Mouse (Mus musculus): ENCODE measurements around the gene Keap1. TPM values are rescaled to one million over a fixed set of nuclear protein-coding genes. Genes with fewer than 3 reads are reported as not detected.
"Not testable (repeated sequence)": the region's sequence is repeated elsewhere in the genome, so short reads cannot be mapped to it uniquely, and the experiment has no call there.

The Keap1 gene
- total RNA-seq, 4 experiments from 2014 or later, result 50.7 to 62.6 (median 57.4) TPM

DNA sequence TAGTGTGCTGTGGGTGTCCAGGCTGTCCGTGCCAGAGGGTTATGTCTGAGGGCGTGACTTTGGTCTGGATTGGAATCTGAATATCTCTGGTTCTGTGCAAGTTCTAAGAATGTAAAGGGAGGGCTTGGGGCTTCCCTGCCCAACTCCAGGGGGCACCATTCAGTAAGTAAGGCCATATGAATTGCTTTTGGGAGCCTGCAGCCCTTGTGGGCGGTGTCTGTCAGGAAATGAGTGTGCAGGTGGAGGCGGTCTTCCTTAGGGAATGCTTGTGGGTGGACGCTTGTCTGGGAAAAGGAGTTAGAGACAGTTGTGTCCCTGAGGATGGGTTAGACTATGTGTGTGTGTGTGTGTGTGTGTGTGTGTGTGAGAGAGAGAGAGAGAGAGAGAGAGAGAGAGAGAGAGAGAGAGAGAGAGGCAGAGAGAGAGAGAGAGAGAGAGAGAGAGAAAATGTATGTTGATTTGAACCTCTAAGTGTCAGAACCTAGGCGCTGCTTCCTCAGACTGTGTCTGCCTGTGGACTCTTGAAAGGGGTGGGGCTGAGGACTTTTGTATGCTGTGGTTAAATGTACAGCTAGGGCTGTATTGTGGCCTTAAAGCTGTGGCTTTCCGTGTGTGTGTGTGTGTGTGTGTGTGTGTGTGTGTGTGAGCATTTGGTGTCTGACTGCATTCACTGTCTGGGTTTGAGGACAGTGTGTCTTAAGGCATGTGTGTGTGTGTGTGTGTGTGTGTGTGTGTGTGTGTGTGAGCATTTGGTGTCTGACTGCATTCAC, 43.2 kb downstream of the Keap1 start:
- DNase-seq, result not testable (repeated sequence)

DNA sequence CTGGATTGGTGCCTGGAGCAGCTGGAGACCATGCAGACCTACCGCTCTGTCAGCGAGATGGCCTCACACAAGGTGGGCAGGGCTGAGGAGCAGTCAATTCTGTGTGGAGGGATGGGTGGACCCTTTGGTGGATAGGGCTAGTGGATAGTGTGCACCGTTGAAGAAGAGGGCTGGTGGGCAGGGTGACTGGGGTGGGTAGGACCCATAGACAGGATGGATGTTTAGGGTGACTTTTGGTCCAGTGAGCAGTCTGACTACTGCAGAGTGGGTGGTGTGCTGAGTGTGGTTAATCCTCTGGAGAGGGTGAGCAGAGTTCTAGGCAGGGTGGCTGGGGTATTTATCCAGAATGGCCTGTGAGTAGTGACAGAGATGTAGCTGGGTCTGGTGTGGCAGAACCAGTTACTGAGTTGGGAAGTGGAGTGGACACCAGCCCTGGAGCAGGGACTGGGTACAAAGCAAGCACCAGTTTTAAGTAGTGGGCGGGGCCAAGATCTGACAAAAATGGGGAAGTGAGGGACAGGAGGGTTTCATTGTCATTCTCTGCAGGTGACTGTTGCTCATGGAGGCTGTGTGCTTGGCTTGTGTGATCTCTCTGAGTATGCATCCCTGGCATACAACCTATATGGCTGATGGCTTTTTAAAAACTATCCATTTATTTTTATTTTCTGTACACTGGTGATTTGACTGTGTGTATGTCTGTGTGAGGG, 44.2 kb downstream of the Keap1 start:
- DNase-seq, result no peak

DNA sequence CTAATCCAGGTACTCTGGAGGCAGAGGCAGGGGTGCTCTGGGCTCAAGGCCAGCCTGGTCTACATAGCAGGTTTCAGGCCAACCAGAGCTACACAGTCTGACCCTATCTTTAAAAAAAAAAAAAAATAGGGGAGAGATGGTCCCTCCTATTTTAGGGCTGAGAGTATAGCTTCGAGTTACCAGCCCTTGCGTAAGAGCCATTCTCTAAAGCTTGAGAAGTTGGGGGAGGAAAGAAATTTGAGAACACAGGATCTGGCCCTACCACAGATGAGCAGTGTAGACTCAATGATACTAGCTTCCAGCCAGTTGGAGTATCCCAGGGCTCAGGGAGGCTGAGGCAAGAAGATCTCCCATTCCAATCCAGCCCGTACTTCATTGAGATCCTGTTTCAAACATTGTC, 45.4 kb downstream of the Keap1 start:
- DNase-seq, result no peak

DNA sequence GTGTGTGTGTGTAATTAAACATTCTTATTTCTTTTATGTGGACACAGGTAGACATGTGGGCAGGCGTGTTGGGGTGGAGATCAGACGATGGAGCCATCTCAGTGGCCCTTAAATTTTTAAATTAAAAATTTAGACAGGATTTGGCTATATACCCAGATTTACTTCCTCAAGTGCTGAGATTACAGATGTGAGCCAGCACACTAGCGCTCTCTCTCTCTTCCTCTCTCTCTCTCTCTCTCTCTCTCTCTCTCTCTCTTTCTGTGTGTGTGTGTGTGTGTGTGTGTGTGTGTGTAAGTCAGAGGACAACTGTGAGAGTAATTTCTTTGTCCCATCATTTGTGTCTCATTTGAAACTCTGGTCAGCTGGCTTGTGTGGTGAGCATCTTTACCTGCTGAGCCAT, 48.5 kb downstream of the Keap1 start:
- DNase-seq, result no peak

DNA sequence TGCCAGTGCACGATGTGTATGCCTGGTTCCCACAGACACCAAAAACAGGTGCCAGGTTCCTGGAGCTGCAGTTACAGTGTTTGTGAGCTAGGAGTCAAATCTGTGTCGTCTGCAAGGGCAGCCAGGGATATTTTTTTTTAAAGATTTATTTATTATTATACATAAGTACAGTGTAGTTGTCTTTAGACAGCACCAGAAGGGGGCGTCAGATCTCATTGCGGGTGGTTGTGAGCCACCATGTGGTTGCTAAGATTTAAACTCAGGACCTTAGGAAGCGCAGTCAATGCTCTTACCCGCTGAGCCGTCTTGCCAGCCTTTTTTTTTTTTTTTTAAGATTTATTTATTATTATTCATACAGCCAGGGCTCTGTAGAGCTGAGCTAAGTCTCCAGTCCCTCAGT, 49.3 kb downstream of the Keap1 start:
- DNase-seq, result no peak

DNA sequence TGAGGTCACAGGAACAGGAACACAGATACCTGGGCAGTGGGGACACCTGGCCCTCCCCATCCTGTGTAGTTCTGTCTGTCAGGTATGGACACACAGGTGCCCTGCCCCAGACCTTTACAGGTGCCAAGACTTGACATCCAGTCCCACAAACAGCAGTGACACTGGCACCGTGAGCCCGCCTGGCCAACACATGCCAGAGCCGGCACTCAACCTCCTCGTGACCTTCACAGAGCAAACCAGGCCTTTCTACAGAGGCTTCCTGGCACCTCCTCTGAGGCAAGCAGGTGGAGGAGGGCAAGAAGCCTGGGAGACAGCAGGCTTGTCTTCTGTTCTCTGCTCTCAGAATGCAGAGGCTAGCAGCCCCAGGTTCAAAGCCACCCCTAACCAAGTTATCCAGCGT, 53.7 kb downstream of the Keap1 start:
- no peak for DNase-seq

DNA sequence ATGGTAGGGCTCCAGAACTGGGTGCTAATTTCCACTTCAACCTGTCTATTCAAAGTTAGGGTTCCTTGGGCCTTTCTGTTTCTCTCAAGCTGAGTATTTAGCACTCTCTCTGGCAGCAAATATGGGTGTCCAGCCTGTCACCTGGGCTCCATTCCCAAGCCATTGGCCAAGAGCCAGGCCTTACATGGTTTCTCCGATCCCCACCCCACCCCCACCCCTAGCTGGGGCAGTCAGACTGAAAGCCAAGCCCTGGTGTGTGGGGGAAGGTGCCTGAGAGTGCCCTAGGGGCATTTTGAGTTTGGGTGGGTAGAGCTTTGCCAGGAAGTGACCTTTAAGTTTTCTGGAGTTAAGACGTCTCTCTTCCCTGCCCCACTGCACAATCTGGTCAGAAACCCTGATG, 54.4 kb downstream of the Keap1 start:
- DNase-seq, result no peak

DNA sequence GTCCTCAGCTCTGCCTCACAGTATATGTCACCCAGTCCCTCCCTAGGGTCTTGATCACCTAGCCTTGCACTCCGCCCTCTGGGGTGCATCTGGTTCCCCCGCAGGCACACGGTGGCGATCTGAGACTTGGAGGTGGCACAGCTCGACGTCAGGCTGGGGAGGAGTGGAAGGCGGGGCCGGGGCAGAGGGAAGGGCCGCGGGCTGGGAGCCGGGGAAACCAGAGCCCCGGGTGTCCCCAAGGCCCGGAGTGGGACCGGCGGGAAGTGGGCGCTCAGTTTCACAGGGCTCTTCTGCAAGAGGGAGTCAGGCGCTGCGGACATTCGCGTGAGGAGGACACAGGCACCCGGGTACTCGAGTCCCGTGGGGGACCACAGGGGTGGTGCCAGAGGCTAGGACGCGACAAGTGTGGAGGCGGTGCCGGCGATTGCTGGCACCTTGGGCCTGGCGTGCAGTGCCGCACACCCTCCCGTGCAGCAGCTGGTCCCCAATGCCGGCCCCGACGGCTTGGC, 55.2 kb downstream of the Keap1 start:
- DNase-seq, result no peak

DNA sequence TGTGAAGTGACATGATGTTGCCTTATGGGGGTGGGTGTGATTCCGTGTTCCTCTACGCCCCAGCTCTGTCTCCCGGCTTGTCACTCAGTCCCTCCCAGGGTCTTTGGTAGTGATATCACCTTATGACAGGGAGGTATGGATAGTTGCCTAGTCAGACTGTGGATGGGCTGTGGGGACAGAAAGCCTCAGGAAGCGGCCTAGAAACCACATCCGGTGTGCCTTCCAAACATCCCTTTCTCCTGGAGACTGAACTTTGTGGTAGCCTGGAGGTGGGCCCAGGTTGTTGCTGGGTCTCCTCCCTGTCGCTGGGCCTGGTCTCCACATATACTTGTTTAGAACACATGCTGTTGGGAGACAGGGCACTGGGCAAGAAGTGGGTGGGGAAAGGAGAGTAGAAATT, 55.7 kb downstream of the Keap1 start:
- DNase-seq, result no peak

DNA sequence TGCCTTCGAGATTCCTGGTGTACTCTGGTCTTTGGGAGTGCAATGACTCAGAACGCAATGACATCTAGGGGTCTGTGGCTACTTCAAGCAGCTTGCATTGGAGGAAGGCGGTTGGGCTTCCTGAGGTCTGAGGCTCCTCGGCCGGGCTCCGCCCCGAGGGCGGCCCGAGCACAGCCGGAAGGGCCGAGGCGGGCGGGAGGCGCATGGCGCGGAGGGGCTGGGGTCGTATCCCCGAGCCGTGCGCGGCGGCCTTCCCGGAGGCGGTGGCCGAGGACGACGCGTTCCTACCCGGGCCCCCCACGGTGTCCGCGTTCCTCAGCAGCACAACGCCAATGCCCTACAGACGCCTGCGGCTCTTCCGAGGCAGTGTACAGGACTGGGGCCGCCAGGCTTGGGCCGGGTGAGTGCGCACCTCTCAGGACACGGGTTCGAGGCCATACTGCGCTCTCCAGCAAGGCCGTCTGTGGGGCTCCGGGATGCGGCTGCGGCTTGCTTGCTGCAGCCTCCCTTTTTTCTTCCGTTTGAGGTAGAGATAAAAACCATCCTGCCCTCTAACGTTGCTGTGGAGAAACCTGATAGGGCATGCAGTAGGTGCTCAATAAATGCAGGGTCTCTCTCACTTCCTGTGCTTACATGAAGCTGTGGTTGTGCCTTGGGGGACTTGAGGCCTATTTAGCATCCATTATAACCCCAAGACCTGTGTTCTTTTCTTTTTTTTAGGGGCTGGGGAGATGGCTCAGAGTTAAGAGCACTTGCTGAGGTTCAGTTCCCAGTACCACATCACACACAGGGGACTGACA, 57.5 kb downstream of the Keap1 start:
- no peak for DNase-seq

DNA sequence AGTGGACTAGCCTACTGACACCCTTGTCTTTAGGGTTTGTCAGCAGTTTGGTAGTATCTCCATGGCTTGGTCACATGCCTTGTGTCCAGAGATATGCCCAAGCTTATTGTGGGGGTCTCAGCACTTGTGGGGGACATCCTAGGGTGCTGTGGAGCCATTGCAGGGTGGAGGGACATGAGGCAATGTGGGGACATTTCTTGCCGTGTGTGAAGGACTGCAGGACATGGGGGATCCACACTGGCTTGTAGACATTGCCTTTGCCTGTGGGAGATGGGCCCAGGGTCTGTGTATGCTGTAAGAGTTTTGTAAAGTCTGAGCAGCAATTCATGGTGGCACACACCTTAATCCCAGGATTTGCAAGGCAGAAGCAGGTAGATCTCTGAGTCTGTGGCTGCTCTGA, 58.3 kb downstream of the Keap1 start:
- no peak for DNase-seq

DNA sequence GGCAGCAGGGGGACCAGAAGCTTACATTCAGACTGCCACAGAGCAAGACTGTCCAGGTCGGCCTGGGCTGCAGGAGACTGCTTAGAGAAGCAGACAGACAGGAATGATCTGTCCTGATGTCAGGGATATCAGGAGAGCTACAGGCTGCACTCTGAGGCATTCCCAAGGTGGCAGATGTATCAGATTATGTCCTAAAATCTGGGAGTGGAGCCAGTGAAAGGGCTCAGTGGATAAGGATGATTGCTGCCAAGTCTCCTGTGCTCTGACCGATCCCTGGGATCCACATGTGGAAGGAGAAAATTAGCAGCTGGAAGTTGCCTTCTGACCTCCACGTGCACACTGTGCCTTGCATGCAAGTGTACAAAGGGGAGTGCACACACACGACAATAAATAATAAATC, 58.8 kb downstream of the Keap1 start:
- no peak for DNase-seq

Other genes starting within 250 kb of the Keap1 start
- gene Mrpl4, start 236.6 kb downstream of the Keap1 start, total RNA-seq (2022), result 100 to 1,000 TPM; 124 to 131 (median 129) TPM
- gene Icam1, start 223.4 kb downstream of the Keap1 start, total RNA-seq (2022), result 10 to 100 TPM; 14.9 to 33.1 (median 22.2) TPM
- gene Icam4, start 210.0 kb downstream of the Keap1 start, total RNA-seq (2022), result 1 to 10 TPM; 1.6 to 7.8 (median 5.4) TPM
- gene Icam5, start 207.3 kb downstream of the Keap1 start, total RNA-seq (2022), result under 1 TPM; 0.23 to 0.94 (median 0.50) TPM
- gene Zglp1, start 172.3 kb downstream of the Keap1 start, total RNA-seq (2022), result under 1 TPM in 1 of 4 experiments, not detected in 3; 0.70 TPM
- under 1 TPM; 0.24 to 0.68 (median 0.42) TPM for gene Gm49373, start 166.3 kb downstream of the Keap1 start, total RNA-seq (2022)
- 10 to 100 TPM; 40.3 to 55.0 (median 45.6) TPM for gene Fdx1l, start 165.7 kb downstream of the Keap1 start, total RNA-seq (2022)
- gene Gm38431, start 147.4 kb downstream of the Keap1 start, total RNA-seq (2022), result 1 to 10 TPM in 3 of 4 experiments, under 1 TPM in 1; 0.49 to 3.2 (median 2.3) TPM
- 10 to 100 TPM; 43.9 to 78.6 (median 56.6) TPM for gene Raver1, start 147.4 kb downstream of the Keap1 start, total RNA-seq (2022)
- 10 to 100 TPM; 15.3 to 30.3 (median 23.0) TPM for gene Tyk2, start 108.1 kb downstream of the Keap1 start, total RNA-seq (2022)
- 100 to 1,000 TPM; 162 to 190 (median 174) TPM for gene Cdc37, start 89.4 kb downstream of the Keap1 start, total RNA-seq (2022)
- gene Pde4a, start 73.6 kb downstream of the Keap1 start, total RNA-seq (2022), result 10 to 100 TPM in 2 of 4 experiments, 1 to 10 TPM in 2; 5.7 to 13.4 (median 9.8) TPM
- under 1 TPM; 0.27 to 0.75 (median 0.46) TPM for gene S1pr5, start 9.1 kb upstream of the Keap1 start, total RNA-seq (2022)
- 10 to 100 TPM; 38.7 to 47.3 (median 40.8) TPM for gene Atg4d, start 25.9 kb upstream of the Keap1 start, total RNA-seq (2022)
- 10 to 100 TPM; 33.0 to 52.0 (median 41.8) TPM for gene Kri1, start 48.6 kb upstream of the Keap1 start, total RNA-seq (2022)
- gene Cdkn2d, start 52.0 kb upstream of the Keap1 start, total RNA-seq (2022), result 10 to 100 TPM; 11.9 to 24.1 (median 18.5) TPM
- under 1 TPM in 1 of 4 experiments, not detected in 3; 0.23 TPM for gene Ap1m2, start 73.0 kb upstream of the Keap1 start, total RNA-seq (2022)
- gene Slc44a2, start 81.3 kb upstream of the Keap1 start, total RNA-seq (2022), result 100 to 1,000 TPM in 1 of 4 experiments, 10 to 100 TPM in 3; 39.0 to 103 (median 67.3) TPM
- 10 to 100 TPM; 47.3 to 86.4 (median 66.0) TPM for gene Ilf3, start 128.5 kb upstream of the Keap1 start, total RNA-seq (2022)
- gene Qtrt1, start 172.5 kb upstream of the Keap1 start, total RNA-seq (2022), result 10 to 100 TPM; 18.2 to 23.4 (median 19.0) TPM
- gene Dnm2, start 185.5 kb upstream of the Keap1 start, total RNA-seq (2022), result 100 to 1,000 TPM; 106 to 132 (median 114) TPM

Data from adrenal gland, adult 8-10 months (tissue).